Comparison of ENCODE assay signal across 23 mouse cellular contexts in the genomic region with DNA sequence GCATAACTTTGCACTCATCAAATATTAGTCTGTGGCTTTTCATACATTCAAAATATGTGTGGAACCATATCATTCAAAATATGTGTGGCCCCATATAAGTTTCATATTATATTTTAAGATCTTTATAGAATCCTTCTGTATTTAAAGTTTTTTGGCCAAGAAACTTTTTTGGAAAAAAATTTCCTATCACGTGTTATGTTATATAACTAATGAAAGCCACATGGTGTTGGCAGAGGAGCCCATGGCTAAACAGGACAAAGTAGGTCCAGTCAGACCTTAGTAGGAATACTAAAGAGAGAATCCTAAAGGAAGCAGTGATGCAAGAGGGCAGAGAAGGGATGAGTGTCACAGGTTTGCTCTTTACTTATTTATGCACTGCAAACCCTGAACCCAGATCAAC.
A peak's percentile ranks its signal among the peaks of the same experiment; 100 is the strongest.
DNase-seq lines count a peak whose midpoint lies in the region; ATAC-seq and TF ChIP-seq lines count a peak whose summit lies in the region.
"Had no signal": no experiment of that assay in that cellular context is flagged by ENCODE, and none has a peak within 500 bp of the region (broad histone marks: within the 10 kb centered on the region; RNA-seq: fewer than 3 reads in every experiment).

No protein-coding gene starts in this region.

- no peaks in the 10 kb centered on the region for H3K9me3 ChIP-seq in limb, embryonic 14.5 days (ENCODE audit: control insufficient read depth, low read length)
- H3K9me3 ChIP-seq in limb, embryonic 10.5 days (replicated peaks) = no peaks in the 10 kb centered on the region
- H3K9me3 ChIP-seq: embryonic facial prominence, embryonic 12.5 days; forebrain, embryonic 13.5 days; forebrain, embryonic 15.5 days; G1E had no signal

- H3K9ac ChIP-seq in limb, embryonic 14.5 days (ENCODE audit: low read depth, low read length, severe bottlenecking) = no peak overlapping the region
- H3K9ac ChIP-seq: embryonic facial prominence, embryonic 12.5 days; forebrain, embryonic 13.5 days; forebrain, embryonic 15.5 days; forebrain, postnatal 0 days had no signal

- H3K4me2 ChIP-seq in limb, embryonic 14.5 days (replicated peaks; ENCODE audit: low read depth, low read length, severe bottlenecking) = no peak overlapping the region
- H3K4me2 ChIP-seq: embryonic facial prominence, embryonic 12.5 days; forebrain, embryonic 13.5 days; forebrain, embryonic 15.5 days had no signal

- H3K27me3 ChIP-seq in limb, embryonic 14.5 days (ENCODE audit: control insufficient read depth, insufficient read depth, low read length) = no peaks in the 10 kb centered on the region
- H3K27me3 ChIP-seq in limb, embryonic 10.5 days (ENCODE audit: low read depth, poor library complexity, severe bottlenecking) = no peaks in the 10 kb centered on the region
- H3K27me3 ChIP-seq: CH12.LX; embryonic facial prominence, embryonic 12.5 days; forebrain, embryonic 13.5 days; forebrain, embryonic 15.5 days had no signal

- H3K4me1 ChIP-seq in limb, embryonic 14.5 days (ENCODE audit: control insufficient read depth, insufficient read depth, low read length) = no peaks in the 10 kb centered on the region; the same call in 1 of the 2 replicates
- H3K4me1 ChIP-seq in limb, embryonic 10.5 days = no peaks in the 10 kb centered on the region
- H3K4me1 ChIP-seq: forebrain, embryonic 13.5 days; forebrain, embryonic 15.5 days had no signal

- WGBS in limb, embryonic 14.5 days = 39% methylated on average over 1 of the region's 1 CpGs
- WGBS in limb, embryonic 10.5 days = 84% methylated on average over 1 of the region's 1 CpGs

- ATAC-seq in limb, embryonic 14.5 days (ENCODE audit: low FRiP score, low read depth) = no peak
- ATAC-seq in granulocyte monocyte progenitor cell, adult 5-6 weeks (replicated peaks; ENCODE audit: poor library complexity, severe bottlenecking) = no peak
- ATAC-seq: CD4-positive, CD25-positive, alpha-beta regulatory T cell, adult 4 months; forebrain, embryonic 13.5 days; forebrain, embryonic 15.5 days; forebrain, postnatal 0 days had no signal

- no peak overlapping the region for H3K4me3 ChIP-seq in limb, embryonic 14.5 days (replicated peaks; ENCODE audit: low read length)
- no peak overlapping the region for H3K4me3 ChIP-seq in limb, embryonic 10.5 days
- H3K4me3 ChIP-seq: embryonic facial prominence, embryonic 12.5 days; forebrain, embryonic 13.5 days; forebrain, embryonic 15.5 days had no signal

- H3K36me3 ChIP-seq in limb, embryonic 14.5 days (ENCODE audit: control insufficient read depth, insufficient read depth, low read length) = no peaks in the 10 kb centered on the region
- no peaks in the 10 kb centered on the region for H3K36me3 ChIP-seq in limb, embryonic 10.5 days
- H3K36me3 ChIP-seq: embryonic facial prominence, embryonic 12.5 days; forebrain, embryonic 15.5 days; G1E had no signal

- H3K27ac ChIP-seq in limb, embryonic 14.5 days (replicated peaks; ENCODE audit: low read depth, low read length) = no peak overlapping the region
- H3K27ac ChIP-seq in limb, embryonic 10.5 days = no peak overlapping the region
- H3K27ac ChIP-seq: embryonic facial prominence, embryonic 12.5 days; forebrain, embryonic 13.5 days; forebrain, embryonic 15.5 days had no signal

- peak; percentile 28 for DNase-seq in limb, embryonic 14.5 days (ENCODE audit: low spot score)
- DNase-seq in limb, embryonic 10.5 days (ENCODE audit: low spot score) = no peak
- DNase-seq in NIH3T3 (ENCODE audit: low read depth) = peak; percentile 58
- DNase-seq in right cerebral cortex, postnatal 25 days = no peak
- DNase-seq: adrenal gland, adult 2 months; adrenal gland, postnatal 10 days; adrenal gland, postnatal 25 days; B cell, adult 2 months; cerebellum, adult 11 months; cerebellum, adult 18-20 months; cerebellum, adult 8-10 months; cerebellum, adult 9-11 months; cerebellum, postnatal 14 days; cerebellum, postnatal 36 days; embryo, embryonic 11 days; forebrain, postnatal 0 days had no signal

- no peak for TF ChIP-seq POLR2A in limb, embryonic 14.5 days (IDR thresholded peaks at IDR 0.05; ENCODE audit: borderline replicate concordance, extremely low read depth, insufficient read depth, insufficient read length)

Comparison
In these comparisons a context has a peak if more than half of its experiments do, and no peak if none do; other contexts are left out.
1. DNase-seq: peak in limb, embryonic 14.5 days (single experiment) and NIH3T3 (single experiment); none in limb, embryonic 10.5 days (single experiment) and right cerebral cortex, postnatal 25 days (single experiment).